Mouse (Mus musculus): Measurements from ENCODE around the gene F8. TPM values are rescaled to one million over a fixed set of nuclear protein-coding genes. Genes with fewer than 3 reads are reported as not detected.

F8 gene
- polyA plus RNA-seq, 1 experiment from 2014 or later: 1.5 TPM

DNA sequence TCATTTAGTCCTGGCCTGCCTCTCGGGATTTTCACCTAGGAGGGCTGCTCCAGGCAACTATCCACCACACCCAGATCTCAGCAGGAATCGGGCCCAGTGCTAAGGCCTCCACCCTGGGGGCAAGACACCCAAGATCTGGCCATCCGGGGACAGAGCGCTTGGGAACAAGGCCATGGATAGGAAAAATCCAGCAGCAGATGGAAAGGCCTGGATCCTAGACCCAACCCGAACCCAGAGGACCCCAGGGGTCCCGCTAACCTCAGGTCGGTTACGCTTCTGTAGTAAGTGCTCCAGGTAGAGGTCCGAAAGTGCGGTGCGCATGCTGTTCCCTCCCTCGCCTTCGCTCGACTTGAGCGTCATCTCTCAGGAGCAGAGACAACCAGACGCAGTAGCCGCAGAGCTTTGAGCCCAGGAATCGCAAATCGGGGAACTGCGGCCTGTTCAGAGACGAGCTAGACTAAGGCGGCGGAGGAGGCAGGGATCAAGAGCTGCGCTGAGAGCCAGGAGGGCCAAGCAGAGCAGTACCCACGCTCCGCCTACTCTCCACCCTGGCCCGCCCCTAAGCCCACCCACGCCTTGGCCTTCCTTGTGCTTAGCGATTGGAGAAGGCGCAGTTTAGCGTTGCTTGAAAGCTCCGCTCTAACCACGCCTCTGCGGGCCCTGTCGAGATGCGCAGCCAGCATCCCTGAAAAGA, 251.8 kb downstream of the F8 start, which contains the start of gene Mpp1:
Mpp1 (minus strand) TSS at position 550 of the 694 bp plus-strand sequence.
- no peaks in the 10 kb centered on the region for H3K4me1 ChIP-seq (replicated peaks)
- peak within 1 kb of the TSS; percentile 69 for H3K4me2 ChIP-seq
- peak within 1 kb of the TSS; percentile 49 for H3K9ac ChIP-seq
- peak within 1 kb of the TSS; percentile 51 for H3K4me3 ChIP-seq
- H3K9me3 ChIP-seq: no peaks in the 10 kb centered on the region
- WGBS: 22% methylated on average over 35 of the region's 36 CpGs
- no peaks in the 10 kb centered on the region for H3K27me3 ChIP-seq
- ATAC-seq (ENCODE audit: low FRiP score, low read depth): peak; percentile 99
- no peaks in the 10 kb centered on the region for H3K36me3 ChIP-seq
- H3K27ac ChIP-seq (replicated peaks): peak within 1 kb of the TSS; percentile 70

DNA sequence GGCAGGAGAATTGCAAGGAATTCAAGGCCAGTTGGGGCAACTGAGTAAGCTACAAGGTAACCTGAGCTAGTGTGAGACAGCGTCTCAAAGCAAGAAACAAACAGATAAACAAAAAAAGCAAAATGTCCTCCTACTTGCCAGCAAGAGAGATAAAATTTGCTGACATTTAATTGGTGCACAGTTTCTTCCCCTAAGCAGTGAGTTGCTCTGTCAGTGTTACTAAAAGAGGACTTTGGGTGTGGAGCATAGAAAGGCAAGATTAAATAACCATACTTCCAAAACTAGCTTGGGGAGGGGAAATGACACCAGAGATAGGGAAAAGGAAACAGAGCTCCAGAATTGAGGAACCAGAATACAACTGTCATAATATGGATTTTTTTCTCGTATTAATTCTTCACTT, 252.9 kb downstream of the F8 start:
- ATAC-seq (ENCODE audit: low FRiP score, low read depth): no peak
- no peak overlapping the region for H3K4me3 ChIP-seq
- no peak overlapping the region for H3K27ac ChIP-seq (replicated peaks)
- H3K9ac ChIP-seq: no peak overlapping the region
- H3K36me3 ChIP-seq: no peaks in the 10 kb centered on the region
- no peak overlapping the region for H3K4me2 ChIP-seq
- no peaks in the 10 kb centered on the region for H3K27me3 ChIP-seq
- WGBS: 72% methylated on average over 2 of the region's 2 CpGs
- no peaks in the 10 kb centered on the region for H3K9me3 ChIP-seq
- no peaks in the 10 kb centered on the region for H3K4me1 ChIP-seq (replicated peaks)

DNA sequence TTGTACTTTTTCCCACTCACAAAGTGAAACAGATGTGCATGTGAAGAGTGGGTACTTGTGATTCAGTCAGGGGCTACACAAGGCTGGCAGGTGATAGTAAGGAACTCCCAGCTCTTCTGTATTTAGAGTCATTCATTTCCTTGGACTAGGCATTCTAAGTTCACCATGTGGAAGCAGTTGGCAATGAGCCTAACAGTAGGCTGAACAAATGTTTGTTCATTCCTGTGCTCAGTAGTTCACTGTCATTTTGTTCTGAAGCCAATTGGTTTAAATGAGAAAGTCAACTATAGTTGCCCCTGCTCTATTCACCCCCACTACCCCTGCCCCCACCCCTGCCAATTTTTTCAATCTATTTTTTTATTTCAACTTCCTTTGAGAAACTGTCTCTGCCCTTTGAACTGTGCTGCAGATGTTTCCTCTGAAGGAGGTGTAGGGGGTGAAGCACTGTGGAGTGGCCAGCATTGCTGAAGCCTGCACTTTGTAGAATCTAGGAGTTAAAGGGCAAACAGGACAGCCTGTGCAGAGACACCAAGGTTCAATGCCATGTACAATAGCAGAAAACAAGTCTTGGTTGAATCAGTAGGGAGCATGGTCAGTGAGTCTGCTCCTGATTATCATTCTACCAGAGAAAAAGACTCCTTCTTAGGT, 254.0 kb downstream of the F8 start:
- H3K9ac ChIP-seq: no peak overlapping the region
- H3K9me3 ChIP-seq: no peaks in the 10 kb centered on the region
- no peak overlapping the region for H3K27ac ChIP-seq (replicated peaks)
- no peak overlapping the region for H3K4me3 ChIP-seq
- no peaks in the 10 kb centered on the region for H3K36me3 ChIP-seq
- ATAC-seq (ENCODE audit: low FRiP score, low read depth): no peak
- no peaks in the 10 kb centered on the region for H3K4me1 ChIP-seq (replicated peaks)
- H3K27me3 ChIP-seq: no peaks in the 10 kb centered on the region
- no peak overlapping the region for H3K4me2 ChIP-seq

DNA sequence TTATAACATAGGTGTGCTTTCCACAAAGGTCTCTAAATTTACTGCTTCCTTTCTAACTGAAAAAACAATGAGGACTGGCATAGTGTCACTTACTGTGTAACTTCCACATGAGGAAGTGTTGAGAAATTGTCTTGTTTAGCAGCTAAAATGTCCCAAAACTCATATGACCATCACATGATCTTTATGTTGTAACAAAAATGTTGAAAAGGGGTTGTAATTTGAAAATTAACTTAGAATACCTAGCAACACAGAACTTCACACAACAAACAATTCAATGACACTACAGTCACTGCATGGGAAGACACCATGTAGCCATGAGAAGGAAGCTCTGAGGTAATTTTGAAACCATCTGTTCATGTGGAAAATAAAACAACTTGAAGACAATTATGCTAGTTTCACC, 255.5 kb downstream of the F8 start:
- Histone ChIP-seq H3K27ac (replicated peaks) (no peak overlapping the region), H3K4me2 (no peak overlapping the region), H3K9me3 (no peaks in the 10 kb centered on the region), H3K36me3 (no peaks in the 10 kb centered on the region), H3K4me1 (replicated peaks) (no peaks in the 10 kb centered on the region), H3K9ac (no peak overlapping the region), H3K27me3 (no peaks in the 10 kb centered on the region), H3K4me3 (no peak overlapping the region)
- no peak for ATAC-seq (ENCODE audit: low FRiP score, low read depth)

DNA sequence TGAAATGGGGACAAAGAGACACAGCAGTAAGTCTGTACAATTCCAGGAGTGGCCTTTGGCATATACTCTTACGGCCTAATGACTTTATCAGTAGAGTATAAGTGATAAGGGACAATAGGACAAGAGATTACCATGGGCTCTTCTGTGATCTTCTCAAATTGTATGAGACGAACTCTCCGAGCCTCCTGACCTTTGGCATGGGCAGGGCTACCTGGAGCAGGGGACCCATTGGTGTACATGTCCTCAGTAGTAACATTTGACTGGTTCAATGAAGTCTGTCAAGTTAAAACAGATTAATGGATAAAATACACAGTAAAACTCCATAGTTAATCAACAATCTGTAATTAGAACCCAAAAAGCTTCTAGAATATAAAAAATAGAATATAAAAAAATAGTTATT, 256.8 kb downstream of the F8 start:
- Histone ChIP-seq H3K4me1 (replicated peaks) (no peaks in the 10 kb centered on the region), H3K4me2 (no peak overlapping the region), H3K4me3 (no peak overlapping the region), H3K36me3 (no peaks in the 10 kb centered on the region), H3K9ac (no peak overlapping the region), H3K9me3 (no peaks in the 10 kb centered on the region), H3K27ac (replicated peaks) (no peak overlapping the region), H3K27me3 (no peaks in the 10 kb centered on the region)
- WGBS: 90% methylated on average over 3 of the region's 3 CpGs
- ATAC-seq (ENCODE audit: low FRiP score, low read depth): no peak

Other genes starting within 250 kb of the F8 start
- not detected in 2 replicates for gene Smim9, start 218.8 kb downstream of the F8 start, polyA plus RNA-seq (2015; fragmentation: Nextera tagmentation; extraction: Ambion mirVana)
- gene Fundc2, start 216 bp downstream of the F8 start, polyA plus RNA-seq (2015; fragmentation: Nextera tagmentation; extraction: Ambion mirVana): 29.2 and 37.0 TPM in 2 replicates
- 22.9 and 24.6 TPM in 2 replicates for gene Cmc4, start 34.0 kb upstream of the F8 start, polyA plus RNA-seq (2015; fragmentation: Nextera tagmentation; extraction: Ambion mirVana)
- gene Mtcp1, start 34.0 kb upstream of the F8 start, polyA plus RNA-seq (2015; fragmentation: Nextera tagmentation; extraction: Ambion mirVana): 5.9 and 6.0 TPM in 2 replicates
- 46.2 and 51.0 TPM in 2 replicates for gene Brcc3, start 34.0 kb upstream of the F8 start, polyA plus RNA-seq (2015; fragmentation: Nextera tagmentation; extraction: Ambion mirVana)
- 287 and 297 TPM in 2 replicates for gene Vbp1, start 131.7 kb upstream of the F8 start, polyA plus RNA-seq (2015; fragmentation: Nextera tagmentation; extraction: Ambion mirVana)
- 24.8 and 24.9 TPM in 2 replicates for gene Rab39b, start 195.6 kb upstream of the F8 start, polyA plus RNA-seq (2015; fragmentation: Nextera tagmentation; extraction: Ambion mirVana)

Data from hindbrain, embryonic 15.5 days (tissue).